In the genomic region with DNA sequence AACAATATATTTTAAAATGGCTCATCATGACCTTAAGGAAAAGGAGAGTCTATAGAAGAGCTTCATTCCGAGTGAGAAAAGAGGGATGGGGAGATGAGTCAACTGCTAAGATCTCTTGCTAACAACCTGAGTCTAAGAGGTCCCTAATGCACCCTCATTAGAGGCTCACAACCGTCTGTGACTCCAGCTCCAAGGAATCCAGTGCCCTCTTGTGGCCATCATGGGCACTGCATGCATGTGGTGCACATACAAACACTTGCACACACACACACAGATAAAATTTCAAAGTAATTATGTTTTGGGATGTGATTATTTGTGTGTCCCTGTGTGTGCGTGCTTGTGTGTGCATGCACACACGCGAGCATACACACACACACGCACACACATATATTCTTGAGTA, we compare ENCODE assay signal across 17 mouse cellular contexts. TPM values are rescaled to one million over a fixed set of nuclear protein-coding genes. Genes with fewer than 3 reads are reported as not detected.
A peak's percentile ranks its signal among the peaks of the same experiment; 100 is the strongest.
DNase-seq lines count a peak whose midpoint lies in the region; ATAC-seq and TF ChIP-seq lines count a peak whose summit lies in the region.
"Had no signal": no experiment of that assay in that cellular context is flagged by ENCODE, and none has a peak within 500 bp of the region (broad histone marks: within the 10 kb centered on the region; RNA-seq: fewer than 3 reads in every experiment).

No protein-coding gene starts in this region.

- no peak overlapping the region for H3K27ac ChIP-seq in layer of hippocampus, adult 2 months
- H3K27ac ChIP-seq: kidney, embryonic 15.5 days; liver, embryonic 15.5 days; neural tube, embryonic 12.5 days; stomach, embryonic 15.5 days had no signal

- peak; percentile 53 for TF ChIP-seq CTCF in layer of hippocampus, adult 2 months (conservative IDR thresholded peaks at IDR 0.05)

- no peak overlapping the region for H3K4me3 ChIP-seq in layer of hippocampus, adult 2 months
- H3K4me3 ChIP-seq: kidney, embryonic 15.5 days; liver, embryonic 15.5 days; neural tube, embryonic 12.5 days; stomach, embryonic 15.5 days had no signal

- DNase-seq in CD4-positive, CD25-positive, alpha-beta regulatory T cell, adult 2 months (ENCODE audit: low read depth, low spot score): peak; percentile 34
- no peak for DNase-seq in layer of hippocampus, adult 2 months (ENCODE audit: low spot score in 2 of 2)
- no peak for DNase-seq in layer of hippocampus, postnatal 14 days (ENCODE audit: low spot score in 2 of 2)
- peak; percentile 22 for DNase-seq in 416B (ENCODE audit: low read depth)
- DNase-seq in ZHBTc4 (ENCODE audit: low read depth, low spot score): peak; percentile 91
- no peak for DNase-seq in urinary bladder, adult 2 months (ENCODE audit: low spot score)
- no peak for DNase-seq in c-Kit-positive CD71-positive TER-119-positive erythroid progenitor cells, embryonic 14.5 days (ENCODE audit: low spot score)

- ATAC-seq in CD4-positive, CD25-positive, alpha-beta regulatory T cell, adult 4 months: no peak
- ATAC-seq: activated CD4-positive, CD25-positive, alpha-beta regulatory T cell, adult 4 months; forebrain, embryonic 14.5 days had no signal

RNA-seq across cellular contexts. Expression of gene Eid2, which starts 12.2 kb away (rescaled TPM):
- under 1 TPM in 1 of 2 experiments, not detected in 1; 0.62 TPM for polyA plus RNA-seq in CD4-positive, CD25-positive, alpha-beta regulatory T cell, adult 4 months (2017; shearing (Covaris generic))
- total RNA-seq in layer of hippocampus, adult 2 months (2021): 10 to 100 TPM; 58.3 to 59.0 TPM
- total RNA-seq in layer of hippocampus, postnatal 14 days (2021): 10 to 100 TPM; 65.7 to 66.1 TPM
- polyA plus RNA-seq in urinary bladder, adult 2 months (2012; rRNA removed): 14.8 and 15.6 TPM in 2 replicates

RNA-seq across cellular contexts. Expression of gene Eid2b, which starts 22.1 kb away (rescaled TPM):
- 1 to 10 TPM in 1 of 2 experiments, under 1 TPM in 1; 0.94 to 1.8 TPM for polyA plus RNA-seq in CD4-positive, CD25-positive, alpha-beta regulatory T cell, adult 4 months (2017; shearing (Covaris generic))
- total RNA-seq in layer of hippocampus, adult 2 months (2021): 10 to 100 TPM; 34.3 to 37.5 TPM
- total RNA-seq in layer of hippocampus, postnatal 14 days (2021): 10 to 100 TPM; 40.5 to 41.4 TPM
- polyA plus RNA-seq in urinary bladder, adult 2 months (2012; rRNA removed): 9.4 and 10.1 TPM in 2 replicates

RNA-seq across cellular contexts. Expression of gene Selenov, which starts 35.5 kb away (rescaled TPM):
- polyA plus RNA-seq in CD4-positive, CD25-positive, alpha-beta regulatory T cell, adult 4 months (2017; shearing (Covaris generic)): not detected
- total RNA-seq in layer of hippocampus, adult 2 months (2021): under 1 TPM; 0.38 to 0.79 TPM
- 1 to 10 TPM; 2.4 to 3.0 TPM for total RNA-seq in layer of hippocampus, postnatal 14 days (2021)
- polyA plus RNA-seq in urinary bladder, adult 2 months (2012; rRNA removed): 0.19 TPM in 1 of 2 replicates, not detected in the other
- total RNA-seq: heart, postnatal 25 days; megakaryocyte-erythroid progenitor cell, adult 5-6 weeks had no signal
- polyA plus RNA-seq: activated CD4-positive, CD25-positive, alpha-beta regulatory T cell, adult 4 months; embryonic facial prominence, embryonic 11.5 days had no signal

RNA-seq across cellular contexts. Expression of gene Dll3, which starts 46.6 kb away (rescaled TPM):
- not detected for polyA plus RNA-seq in CD4-positive, CD25-positive, alpha-beta regulatory T cell, adult 4 months (2017; shearing (Covaris generic))
- total RNA-seq in layer of hippocampus, adult 2 months (2021): 1 to 10 TPM; 1.8 to 1.9 TPM
- 1 to 10 TPM; 4.9 to 5.1 TPM for total RNA-seq in layer of hippocampus, postnatal 14 days (2021)
- not detected in 2 replicates for polyA plus RNA-seq in urinary bladder, adult 2 months (2012; rRNA removed)
- total RNA-seq: heart, postnatal 25 days; megakaryocyte-erythroid progenitor cell, adult 5-6 weeks had no signal
- polyA plus RNA-seq: liver, embryonic 15.5 days had no signal

RNA-seq across cellular contexts. Expression of gene Timm50, which starts 56.4 kb away (rescaled TPM):
- 10 to 100 TPM; 35.3 to 36.3 TPM for polyA plus RNA-seq in CD4-positive, CD25-positive, alpha-beta regulatory T cell, adult 4 months (2017; shearing (Covaris generic))
- 10 to 100 TPM; 37.8 to 38.5 TPM for total RNA-seq in layer of hippocampus, adult 2 months (2021)
- 10 to 100 TPM; 40.1 to 44.8 TPM for total RNA-seq in layer of hippocampus, postnatal 14 days (2021)
- 33.7 and 41.8 TPM in 2 replicates for polyA plus RNA-seq in urinary bladder, adult 2 months (2012; rRNA removed)

Comparison
In these comparisons a context has a peak if more than half of its experiments do, and no peak if none do; other contexts are left out.
1. DNase-seq: peak in CD4-positive, CD25-positive, alpha-beta regulatory T cell, adult 2 months (single experiment), 416B (single experiment) and ZHBTc4 (single experiment); none in layer of hippocampus, adult 2 months (0 of 2), layer of hippocampus, postnatal 14 days (0 of 2), urinary bladder, adult 2 months (single experiment) and c-Kit-positive CD71-positive TER-119-positive erythroid progenitor cells, embryonic 14.5 days (single experiment).